ENCODE assay signal across 26 mouse cellular contexts in genomic region chr6:28592323-28592893, GRCm38 (mm10).
DNase-seq lines count a peak whose midpoint lies in the region; ATAC-seq and TF ChIP-seq lines count a peak whose summit lies in the region.
"Had no signal": no experiment of that assay in that cellular context is flagged by ENCODE, and none has a peak within 500 bp of the region (broad histone marks: within the 10 kb centered on the region; RNA-seq: fewer than 3 reads in every experiment).

No protein-coding gene starts in this region.

- H3K4me2 ChIP-seq in neural tube, embryonic 13.5 days = no peak overlapping the region
- H3K4me2 ChIP-seq in neural tube, embryonic 15.5 days = no peak overlapping the region
- H3K4me2 ChIP-seq: embryonic facial prominence, embryonic 15.5 days; heart, embryonic 11.5 days; heart, embryonic 15.5 days; hindbrain, embryonic 14.5 days had no signal

- no peak overlapping the region for H3K9ac ChIP-seq in neural tube, embryonic 13.5 days
- no peak overlapping the region for H3K9ac ChIP-seq in neural tube, embryonic 15.5 days (replicated peaks)
- H3K9ac ChIP-seq: embryonic facial prominence, embryonic 15.5 days; heart, embryonic 15.5 days; hindbrain, embryonic 14.5 days had no signal

- peaks cover 30% of the 10 kb centered on the region for H3K4me1 ChIP-seq in neural tube, embryonic 13.5 days (replicated peaks)
- H3K4me1 ChIP-seq in neural tube, embryonic 15.5 days = peaks cover 15% of the 10 kb centered on the region
- H3K4me1 ChIP-seq: embryonic facial prominence, embryonic 15.5 days; hindbrain, embryonic 10.5 days had no signal

- no peak for TF ChIP-seq CTCF in left cerebral cortex, adult 2 months (IDR thresholded peaks at IDR 0.05)

- peak; percentile 82 for ATAC-seq in frontal cortex, adult (ENCODE audit: low TSS enrichment)
- ATAC-seq in neural tube, embryonic 13.5 days (ENCODE audit: low read depth) = no peak
- no peak for ATAC-seq in neural tube, embryonic 15.5 days (ENCODE audit: low FRiP score)
- ATAC-seq: CD4-positive, CD25-positive, alpha-beta regulatory T cell, adult 4 months; forebrain, embryonic 14.5 days had no signal

- no peaks in the 10 kb centered on the region for H3K27me3 ChIP-seq in neural tube, embryonic 13.5 days
- H3K27me3 ChIP-seq in neural tube, embryonic 15.5 days (replicated peaks) = no peaks in the 10 kb centered on the region
- H3K27me3 ChIP-seq: embryonic facial prominence, embryonic 15.5 days; heart, embryonic 15.5 days had no signal

- DNase-seq in frontal cortex, postnatal 14 days (ENCODE audit: low spot score in 2 of 2) = no peak
- no peak for DNase-seq in left cerebral cortex, adult 2 months (ENCODE audit: extremely low spot score in 1 of 2, low spot score in 2 of 2)
- no peak for DNase-seq in left cerebral cortex, adult 11 months (ENCODE audit: low spot score)
- no peak for DNase-seq in heart, postnatal 14 days
- DNase-seq: adrenal gland, adult 8-10 months; adrenal gland, postnatal 36 days; B cell, adult 2 months; cerebellum, adult 11 months; cerebellum, adult 8-10 months; cerebellum, postnatal 14 days; embryo, embryonic 11 days; gastrocnemius, postnatal 10 days; heart, adult 2 months had no signal

- no peak overlapping the region for H3K4me3 ChIP-seq in left cerebral cortex, adult 2 months
- H3K4me3 ChIP-seq in neural tube, embryonic 13.5 days = no peak overlapping the region
- no peak overlapping the region for H3K4me3 ChIP-seq in neural tube, embryonic 15.5 days (replicated peaks)
- H3K4me3 ChIP-seq: embryonic facial prominence, embryonic 15.5 days; erythroblast, embryonic 14.5 days; forebrain, embryonic 10.5 days; heart, adult 2 months; heart, embryonic 15.5 days; hindbrain, embryonic 10.5 days had no signal

- H3K36me3 ChIP-seq in neural tube, embryonic 13.5 days = no peaks in the 10 kb centered on the region
- H3K36me3 ChIP-seq in neural tube, embryonic 15.5 days = no peaks in the 10 kb centered on the region
- H3K36me3 ChIP-seq: heart, embryonic 15.5 days had no signal

- WGBS in neural tube, embryonic 13.5 days = 94% methylated on average over 3 of the region's 3 CpGs
- 89% methylated on average over 3 of the region's 3 CpGs for WGBS in neural tube, embryonic 15.5 days

- no peaks in the 10 kb centered on the region for H3K9me3 ChIP-seq in neural tube, embryonic 13.5 days
- no peaks in the 10 kb centered on the region for H3K9me3 ChIP-seq in neural tube, embryonic 15.5 days (replicated peaks)
- H3K9me3 ChIP-seq: embryonic facial prominence, embryonic 15.5 days; forebrain, embryonic 10.5 days; G1E; heart, embryonic 15.5 days; hindbrain, embryonic 10.5 days had no signal

- intact Hi-C loops in left cerebral cortex, adult 2 months (cut with DNase I) = no loop called here
- intact Hi-C loops in heart, postnatal 14 days (cut with DNase I) = no loop called here

- H3K27ac ChIP-seq in left cerebral cortex, adult 2 months = peak overlapping the region; percentile 16; the same call in 1 of the 2 replicates
- H3K27ac ChIP-seq in neural tube, embryonic 13.5 days (replicated peaks) = peak overlapping the region; percentile 42; the same call in 1 of the 2 replicates
- H3K27ac ChIP-seq in neural tube, embryonic 15.5 days (replicated peaks) = no peak overlapping the region; the same call in 1 of the 2 replicates
- H3K27ac ChIP-seq: embryonic facial prominence, embryonic 15.5 days; forebrain, embryonic 10.5 days; heart, adult 2 months; heart, embryonic 15.5 days; hindbrain, embryonic 10.5 days; hindbrain, embryonic 14.5 days had no signal
